24 mouse cellular contexts compared by ENCODE assay signal in genomic region chr7:138639541-138639940, GRCm38 (mm10).
DNase-seq lines count a peak whose midpoint lies in the region; ATAC-seq and TF ChIP-seq lines count a peak whose summit lies in the region.
"Had no signal": no experiment of that assay in that cellular context is flagged by ENCODE, and none has a peak within 500 bp of the region (broad histone marks: within the 10 kb centered on the region; RNA-seq: fewer than 3 reads in every experiment).

No protein-coding gene starts in this region.

- TF ChIP-seq POLR2A in kidney, adult 2 months (IDR thresholded peaks at IDR 0.05; ENCODE audit: low read depth, low read length), result no peak

- DNase-seq in kidney, postnatal 0 days (ENCODE audit: low spot score), result peak; percentile 39
- no peak for DNase-seq in kidney, adult 2 months
- peak; percentile 48 for DNase-seq in lung, postnatal 0 days (ENCODE audit: low spot score)
- DNase-seq in lung, postnatal 25 days (ENCODE audit: low spot score), result peak; percentile 25
- no peak for DNase-seq in B cell, adult 2 months
- DNase-seq in gastrocnemius, adult 8-10 months (ENCODE audit: low spot score in 2 of 2), result no peak
- no peak for DNase-seq in ovary, postnatal 10 days (ENCODE audit: low spot score)
- DNase-seq: adrenal gland, adult 8-10 months; adrenal gland, postnatal 25 days; cerebellum, adult 11-12 months; cerebellum, adult 8-10 months; cerebellum, postnatal 10 days; gastrocnemius, postnatal 14 days; heart, adult 18-20 months; heart, postnatal 14 days; heart, postnatal 4 days had no signal

- no peaks in the 10 kb centered on the region for H3K27me3 ChIP-seq in kidney, postnatal 0 days (ENCODE audit: insufficient read depth, low read length)
- no peaks in the 10 kb centered on the region for H3K27me3 ChIP-seq in kidney, adult 2 months (replicated peaks; ENCODE audit: control insufficient read depth, insufficient read depth, low read length)
- H3K27me3 ChIP-seq in lung, embryonic 16.5 days (ENCODE audit: control insufficient read depth, insufficient read depth, low read depth, low read length), result no peaks in the 10 kb centered on the region
- H3K27me3 ChIP-seq in lung, postnatal 0 days (replicated peaks; ENCODE audit: insufficient read depth, low read length), result no peaks in the 10 kb centered on the region
- H3K27me3 ChIP-seq: forebrain, embryonic 13.5 days; heart, embryonic 13.5 days had no signal

- H3K4me3 ChIP-seq in kidney, postnatal 0 days (replicated peaks; ENCODE audit: low read depth, low read length), result no peak overlapping the region
- no peak overlapping the region for H3K4me3 ChIP-seq in kidney, adult 2 months (ENCODE audit: insufficient read depth, low read depth, low read length)
- H3K4me3 ChIP-seq in lung, embryonic 16.5 days (ENCODE audit: low read length), result no peak overlapping the region
- H3K4me3 ChIP-seq in lung, postnatal 0 days (ENCODE audit: low read depth, low read length), result no peak overlapping the region
- H3K4me3 ChIP-seq: forebrain, embryonic 10.5 days; forebrain, embryonic 13.5 days; heart, embryonic 10.5 days; heart, embryonic 13.5 days had no signal

- no peak for TF ChIP-seq CTCF in kidney, postnatal 0 days (IDR thresholded peaks at IDR 0.05; ENCODE audit: low read depth)
- no peak for TF ChIP-seq CTCF in kidney, adult 2 months (conservative IDR thresholded peaks at IDR 0.05; ENCODE audit: insufficient read depth, insufficient read length, low read depth, low read length)
- TF ChIP-seq CTCF in lung, postnatal 0 days (IDR thresholded peaks at IDR 0.05), result no peak

- H3K9me3 ChIP-seq in kidney, postnatal 0 days (replicated peaks; ENCODE audit: low read length), result no peaks in the 10 kb centered on the region
- H3K9me3 ChIP-seq in lung, embryonic 16.5 days (ENCODE audit: control insufficient read depth, low read length), result no peaks in the 10 kb centered on the region
- no peaks in the 10 kb centered on the region for H3K9me3 ChIP-seq in lung, postnatal 0 days (ENCODE audit: low read length)
- H3K9me3 ChIP-seq: forebrain, embryonic 10.5 days; forebrain, embryonic 13.5 days; heart, embryonic 10.5 days; heart, embryonic 13.5 days had no signal

- H3K4me2 ChIP-seq in kidney, postnatal 0 days (ENCODE audit: low read length), result no peak overlapping the region
- H3K4me2 ChIP-seq in lung, embryonic 16.5 days (ENCODE audit: low read depth, low read length), result no peak overlapping the region
- no peak overlapping the region for H3K4me2 ChIP-seq in lung, postnatal 0 days (replicated peaks; ENCODE audit: low read depth, low read length)
- H3K4me2 ChIP-seq: forebrain, embryonic 13.5 days; heart, embryonic 13.5 days; hindbrain, embryonic 14.5 days had no signal

- no peak for ATAC-seq in kidney, postnatal 0 days (replicated peaks; ENCODE audit: low FRiP score, low read depth)
- ATAC-seq in lung, embryonic 16.5 days (ENCODE audit: low read depth), result peak; percentile 85
- ATAC-seq in lung, postnatal 0 days, result peak; percentile 87
- ATAC-seq: activated CD4-positive, CD25-positive, alpha-beta regulatory T cell, adult 4 months; forebrain, embryonic 13.5 days; forebrain, embryonic 16.5 days had no signal

- TF ChIP-seq EP300 in lung, postnatal 0 days (IDR thresholded peaks at IDR 0.05), result peak; percentile 80

- 58% methylated on average over 3 of the region's 3 CpGs for WGBS in kidney, postnatal 0 days
- WGBS in kidney, adult 2 months, result 61% methylated on average over 3 of the region's 3 CpGs
- WGBS in lung, embryonic 16.5 days, result 50% methylated on average over 3 of the region's 3 CpGs
- WGBS in lung, postnatal 0 days, result 37% methylated on average over 3 of the region's 3 CpGs

- H3K4me1 ChIP-seq in kidney, postnatal 0 days (replicated peaks; ENCODE audit: insufficient read depth, low read length), result no peaks in the 10 kb centered on the region; the same call in 1 of the 2 replicates
- no peaks in the 10 kb centered on the region for H3K4me1 ChIP-seq in kidney, adult 2 months (ENCODE audit: control insufficient read depth, insufficient read depth, low read length)
- H3K4me1 ChIP-seq in lung, embryonic 16.5 days (replicated peaks; ENCODE audit: control insufficient read depth, insufficient read depth, low read length), result no peaks in the 10 kb centered on the region
- no peaks in the 10 kb centered on the region for H3K4me1 ChIP-seq in lung, postnatal 0 days (ENCODE audit: insufficient read depth, low read depth, low read length)
- H3K4me1 ChIP-seq: forebrain, embryonic 10.5 days; forebrain, embryonic 13.5 days; heart, embryonic 10.5 days; heart, embryonic 13.5 days had no signal

- H3K36me3 ChIP-seq in kidney, postnatal 0 days (ENCODE audit: insufficient read depth, low read length), result no peaks in the 10 kb centered on the region
- no peaks in the 10 kb centered on the region for H3K36me3 ChIP-seq in kidney, adult 2 months (ENCODE audit: control insufficient read depth, insufficient read depth, low read length)
- H3K36me3 ChIP-seq in lung, embryonic 16.5 days (ENCODE audit: control insufficient read depth, insufficient read depth, low read length), result no peaks in the 10 kb centered on the region
- no peaks in the 10 kb centered on the region for H3K36me3 ChIP-seq in lung, postnatal 0 days (ENCODE audit: insufficient read depth, low read length)
- H3K36me3 ChIP-seq: forebrain, embryonic 10.5 days; heart, embryonic 10.5 days; heart, embryonic 13.5 days had no signal

- no peak overlapping the region for H3K27ac ChIP-seq in kidney, postnatal 0 days
- H3K27ac ChIP-seq in kidney, adult 2 months (ENCODE audit: insufficient read depth, low read depth, low read length), result no peak overlapping the region
- no peak overlapping the region for H3K27ac ChIP-seq in lung, embryonic 16.5 days (ENCODE audit: low read length)
- peak overlapping the region; percentile 68 for H3K27ac ChIP-seq in lung, postnatal 0 days (ENCODE audit: low read length)
- H3K27ac ChIP-seq: forebrain, embryonic 10.5 days; forebrain, embryonic 13.5 days; heart, embryonic 10.5 days; heart, embryonic 13.5 days; hindbrain, embryonic 14.5 days had no signal

- H3K9ac ChIP-seq in kidney, postnatal 0 days (ENCODE audit: low read depth, low read length), result no peak overlapping the region
- no peak overlapping the region for H3K9ac ChIP-seq in lung, embryonic 16.5 days (ENCODE audit: low read length)
- no peak overlapping the region for H3K9ac ChIP-seq in lung, postnatal 0 days (replicated peaks; ENCODE audit: low read depth)
- H3K9ac ChIP-seq: forebrain, embryonic 13.5 days; heart, embryonic 13.5 days; hindbrain, embryonic 14.5 days had no signal

Comparison
In these comparisons a context has a peak if more than half of its experiments do, and no peak if none do; other contexts are left out.
1. DNase-seq: peak in kidney, postnatal 0 days (single experiment), lung, postnatal 0 days (single experiment) and lung, postnatal 25 days (single experiment); none in kidney, adult 2 months (single experiment), B cell, adult 2 months (0 of 2), gastrocnemius, adult 8-10 months (0 of 2) and ovary, postnatal 10 days (single experiment).